ENCODE assay signal across 25 mouse cellular contexts in the genomic region with DNA sequence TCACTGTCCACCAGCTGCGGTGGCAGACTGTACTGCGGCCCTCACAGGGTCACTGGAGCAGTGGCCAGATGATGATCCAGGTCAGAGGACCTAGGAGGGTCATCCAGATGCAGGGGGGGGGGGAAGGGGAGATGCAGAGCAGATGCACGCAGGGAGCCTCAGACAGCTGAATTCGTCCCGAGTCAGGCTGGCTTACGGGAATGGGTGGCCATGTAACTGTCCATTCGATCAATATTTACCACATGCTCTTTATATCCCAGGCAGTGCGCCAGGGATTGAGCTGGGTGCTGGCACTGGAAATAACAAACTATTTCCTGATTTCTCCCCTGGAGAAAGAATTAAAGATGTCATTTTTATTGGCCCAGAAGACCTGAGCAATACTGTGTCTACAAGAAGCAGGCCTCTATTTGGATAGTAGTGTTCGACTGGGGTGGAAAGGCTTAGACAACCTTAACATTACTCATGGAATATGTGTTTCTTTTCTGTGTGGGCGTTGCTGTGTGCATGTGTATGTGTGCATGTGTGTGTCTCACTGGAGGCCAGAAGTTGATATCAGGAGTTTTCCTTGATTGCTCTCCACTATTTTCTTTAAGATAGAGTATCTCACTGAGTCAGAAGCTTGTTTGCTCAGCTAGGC.
"Had no signal": no experiment of that assay in that cellular context is flagged by ENCODE, and none has a peak within 500 bp of the region (broad histone marks: within the 10 kb centered on the region; RNA-seq: fewer than 3 reads in every experiment).

No protein-coding gene starts in this region.

- ATAC-seq: hindbrain, embryonic 16.5 days; intestine, embryonic 16.5 days had no signal

- H3K36me3 ChIP-seq: hindbrain, embryonic 10.5 days; hindbrain, embryonic 12.5 days; kidney, embryonic 15.5 days; limb, embryonic 13.5 days; limb, embryonic 15.5 days; liver, embryonic 13.5 days had no signal

- H3K4me2 ChIP-seq: heart, embryonic 11.5 days; hindbrain, embryonic 12.5 days; hindbrain, embryonic 14.5 days; kidney, embryonic 15.5 days; limb, embryonic 13.5 days; limb, embryonic 15.5 days; liver, embryonic 13.5 days had no signal

- H3K27me3 ChIP-seq: hindbrain, embryonic 12.5 days; kidney, embryonic 15.5 days; limb, embryonic 13.5 days; limb, embryonic 15.5 days; liver, embryonic 13.5 days had no signal

- H3K4me3 ChIP-seq: gastrocnemius, adult 2 months; hindbrain, embryonic 10.5 days; hindbrain, embryonic 12.5 days; kidney, embryonic 15.5 days; limb, embryonic 13.5 days; limb, embryonic 15.5 days; liver, embryonic 13.5 days had no signal

- H3K9me3 ChIP-seq: hindbrain, embryonic 10.5 days; hindbrain, embryonic 12.5 days; kidney, embryonic 15.5 days; limb, embryonic 13.5 days; limb, embryonic 15.5 days; liver, embryonic 13.5 days had no signal

- H3K27ac ChIP-seq: gastrocnemius, adult 2 months; hindbrain, embryonic 10.5 days; hindbrain, embryonic 12.5 days; hindbrain, embryonic 14.5 days; kidney, embryonic 15.5 days; kidney, postnatal 0 days; limb, embryonic 13.5 days; limb, embryonic 15.5 days; liver, embryonic 13.5 days had no signal

- DNase-seq: gastrocnemius, adult 2 months; gastrocnemius, postnatal 10 days; gastrocnemius, postnatal 25 days; heart, adult 18-20 months; heart, postnatal 10 days; heart, postnatal 4 days; kidney, adult 11 months; kidney, adult 2 months; kidney, adult 9 months; kidney, postnatal 14 days; kidney, postnatal 36 days; layer of hippocampus, adult 9-11 months; layer of hippocampus, postnatal 36 days; left cerebral cortex, postnatal 4 days; liver, embryonic 13.5 days had no signal

- H3K4me1 ChIP-seq: hindbrain, embryonic 12.5 days; kidney, embryonic 15.5 days; limb, embryonic 13.5 days; limb, embryonic 15.5 days had no signal

- H3K9ac ChIP-seq: hindbrain, embryonic 12.5 days; hindbrain, embryonic 14.5 days; kidney, embryonic 15.5 days; limb, embryonic 13.5 days; limb, embryonic 15.5 days; liver, embryonic 13.5 days had no signal
